Mouse (Mus musculus) midbrain, embryonic 13.5 days (tissue): ENCODE results near the gene Dock8. TPM values are rescaled to one million over a fixed set of nuclear protein-coding genes. Genes with fewer than 3 reads are reported as not detected.

Experiments used
- ATAC-seq: fragments of 200-750 bp; cut with Nextera tagmentation; 2 replicates; pipeline ENCODE4 v1.8.0; 2017; ENCODE audit warnings: mild to moderate bottlenecking, moderate TSS enrichment, moderate library complexity
- H3K27ac ChIP-seq: fragments of 300-500 bp; sonication (generic); 2 replicates; pipeline ENCODE4 v1.5.1; 2015; ENCODE audit warnings: inconsistent platforms, mild to moderate bottlenecking, moderate library complexity
- H3K27me3 ChIP-seq: fragments of 300-500 bp; sonication (generic); 2 replicates; pipeline ENCODE4 v1.6.1; 2015; ENCODE audit warnings: mild to moderate bottlenecking, inconsistent platforms
- H3K36me3 ChIP-seq: fragments of 300-500 bp; sonication (generic); 2 replicates; pipeline ENCODE4 v1.6.1; 2015; ENCODE audit warnings: mild to moderate bottlenecking, inconsistent platforms
- H3K4me1 ChIP-seq: fragments of 300-500 bp; sonication (generic); replicated peaks from 2 replicates; pipeline ENCODE4 v1.6.1; 2015; ENCODE audit warnings: inconsistent platforms
- H3K4me2 ChIP-seq: fragments of 300-500 bp; sonication (generic); replicated peaks from 2 replicates; pipeline ENCODE4 v1.6.1; 2015; ENCODE audit warnings: moderate library complexity, mild to moderate bottlenecking, inconsistent platforms
- H3K4me3 ChIP-seq: fragments of 300-500 bp; sonication (generic); replicated peaks from 2 replicates; pipeline ENCODE4 v1.5.1; 2015; ENCODE audit warnings: mild to moderate bottlenecking, inconsistent platforms
- H3K9ac ChIP-seq: fragments of 300-500 bp; sonication (generic); replicated peaks from 2 replicates; pipeline ENCODE4 v1.6.1; 2015; ENCODE audit warnings: mild to moderate bottlenecking, inconsistent platforms
- H3K9me3 ChIP-seq: fragments of 300-500 bp; sonication (generic); 2 replicates; pipeline ENCODE4 v1.6.1; 2016; ENCODE audit warnings: mild to moderate bottlenecking, inconsistent platforms
- WGBS: fragments of 180-500 bp; shearing (Covaris S2); methylation state at CpG from one replicate; pipeline ENCODE4 v1.1.7; 2015; 5-methylcytosine and 5-hydroxymethylcytosine counted together
- polyA plus RNA-seq: library from polyadenylated mRNA; unstranded; fragments of >200 nt; fragmentation: Nextera tagmentation; extraction: Ambion mirVana; gene quantifications from 2 replicates; pipeline ENCODE4 v1.2.1, GENCODE M21; 2015

Dock8 gene
- polyA plus RNA-seq, 1 experiment from 2014 or later, result 0.46 TPM

DNA sequence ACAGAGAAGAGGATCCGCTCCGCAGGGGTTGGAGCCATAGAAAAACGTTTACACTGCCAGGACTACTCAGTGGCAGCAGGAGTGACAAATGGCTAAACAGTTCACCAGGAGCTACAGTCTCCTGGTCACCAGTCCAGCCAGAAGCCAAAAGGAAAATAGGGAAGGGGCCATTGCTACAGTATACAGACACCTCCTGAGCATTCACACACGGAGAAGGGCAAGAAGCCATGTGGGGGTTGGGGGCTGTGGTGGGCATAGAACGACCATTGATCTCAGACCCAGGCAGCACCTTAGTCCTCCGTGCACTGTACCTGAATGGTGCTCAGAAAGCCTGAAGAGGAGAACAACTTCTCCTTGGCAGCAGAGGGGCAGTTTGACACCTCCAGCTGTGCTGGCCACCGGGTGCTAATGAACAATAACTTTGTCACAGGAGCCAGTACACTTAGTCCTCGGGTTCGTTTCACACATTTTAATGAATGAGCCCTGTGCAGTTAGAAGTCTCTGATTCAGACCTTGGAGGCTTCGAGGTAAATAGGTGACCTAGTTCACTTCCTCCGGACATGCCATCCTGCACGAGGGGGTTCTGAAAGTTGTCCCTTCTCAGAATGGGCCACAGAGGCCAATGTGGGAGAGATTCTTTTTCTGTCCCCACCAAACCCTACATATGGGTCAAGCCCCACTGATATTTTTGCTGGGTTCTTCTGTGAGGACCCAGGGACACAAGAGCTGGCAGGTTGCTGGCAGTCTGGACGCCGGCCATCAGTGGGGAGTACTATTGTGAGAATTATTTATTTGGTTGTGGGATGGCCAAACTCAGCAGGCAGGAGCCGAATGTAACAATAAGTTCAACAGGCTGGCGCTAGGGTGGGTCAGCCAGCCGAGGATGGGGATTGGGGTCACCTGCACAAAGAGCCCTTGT, 145.0 kb downstream of the Dock8 start:
- Histone ChIP-seq H3K4me2 (no peak overlapping the region), H3K27me3 (no peaks in the 10 kb centered on the region), H3K27ac (no peak overlapping the region), H3K9ac (no peak overlapping the region), H3K36me3 (no peaks in the 10 kb centered on the region), H3K4me3 (no peak overlapping the region), H3K9me3 (no peaks in the 10 kb centered on the region), H3K4me1 (no peaks in the 10 kb centered on the region)
- WGBS, result 61% methylated on average over 17 of the region's 17 CpGs
- no peak for ATAC-seq

DNA sequence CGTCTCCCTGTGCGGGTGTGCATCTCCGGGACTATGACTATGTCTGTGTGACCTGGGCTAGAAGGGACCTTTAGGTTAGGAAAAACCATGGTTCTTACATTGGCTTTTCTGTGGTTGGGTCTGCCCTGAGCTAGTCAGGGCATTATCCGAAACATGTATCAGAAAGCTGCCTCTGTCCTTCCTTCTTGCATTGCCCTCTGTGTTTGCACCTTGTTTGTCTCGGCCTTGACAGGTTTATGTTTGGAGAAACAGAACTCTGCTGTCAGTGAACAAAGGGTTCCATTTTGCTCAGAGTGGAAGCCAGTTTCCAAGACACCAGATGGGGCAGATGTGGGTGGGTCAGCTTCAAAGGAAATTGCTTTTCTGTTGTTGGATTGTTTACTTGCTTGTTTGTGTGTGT, 145.8 kb downstream of the Dock8 start:
- Histone ChIP-seq H3K27me3 (no peaks in the 10 kb centered on the region), H3K9me3 (no peaks in the 10 kb centered on the region), H3K4me2 (no peak overlapping the region), H3K9ac (no peak overlapping the region), H3K36me3 (no peaks in the 10 kb centered on the region), H3K4me3 (no peak overlapping the region), H3K4me1 (no peaks in the 10 kb centered on the region), H3K27ac (no peak overlapping the region)
- no peak for ATAC-seq
- 78% methylated on average over 5 of the region's 5 CpGs for WGBS

DNA sequence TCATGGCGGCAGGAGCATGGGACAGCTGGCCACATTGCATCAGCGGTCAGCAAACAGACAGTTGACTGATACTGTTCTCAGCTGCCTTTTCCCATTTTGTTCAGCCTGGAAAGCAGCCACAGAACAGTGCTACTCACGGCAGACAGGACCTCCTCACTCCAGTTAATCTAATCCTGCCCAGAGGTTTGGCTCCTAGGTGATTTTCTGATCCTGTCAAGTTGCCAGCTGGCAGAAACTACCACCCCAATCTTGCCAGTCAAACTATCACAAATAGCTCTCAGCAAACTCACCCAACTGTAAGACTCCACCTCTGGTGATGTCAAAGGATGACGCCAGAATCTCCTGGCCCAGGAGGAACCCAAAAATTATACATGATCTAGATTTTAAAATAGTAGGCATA, 146.8 kb downstream of the Dock8 start:
- no peak overlapping the region for H3K4me2 ChIP-seq
- H3K27me3 ChIP-seq, result no peaks in the 10 kb centered on the region
- H3K36me3 ChIP-seq, result no peaks in the 10 kb centered on the region
- no peak overlapping the region for H3K27ac ChIP-seq
- H3K4me1 ChIP-seq, result no peaks in the 10 kb centered on the region
- no peaks in the 10 kb centered on the region for H3K9me3 ChIP-seq
- ATAC-seq, result no peak
- H3K9ac ChIP-seq, result no peak overlapping the region
- no peak overlapping the region for H3K4me3 ChIP-seq
- WGBS, result 80% methylated on average over 4 of the region's 4 CpGs

DNA sequence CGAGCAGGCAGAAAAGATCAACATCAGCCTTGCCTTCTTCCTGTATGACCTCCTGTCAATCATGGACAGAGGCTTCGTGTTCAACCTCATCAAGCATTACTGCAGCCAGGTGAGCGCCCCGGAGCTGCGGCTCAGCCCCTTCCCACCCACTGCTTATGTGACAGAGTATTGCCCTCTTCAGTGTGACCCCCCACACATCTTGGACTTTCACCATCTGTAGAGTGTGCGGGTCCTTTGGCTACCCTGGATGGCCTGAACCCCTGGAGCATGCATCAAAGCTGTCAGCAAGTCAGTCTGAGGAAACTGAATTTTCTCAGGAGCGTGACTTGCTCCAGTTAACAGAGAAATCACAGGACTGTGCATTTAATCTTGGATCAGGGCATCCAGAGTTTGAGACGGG, 150.5 kb downstream of the Dock8 start:
- Histone ChIP-seq H3K27me3 (no peaks in the 10 kb centered on the region), H3K4me1 (peaks cover 8% of the 10 kb centered on the region), H3K9me3 (no peaks in the 10 kb centered on the region), H3K4me3 (no peak overlapping the region), H3K27ac (no peak overlapping the region), H3K4me2 (no peak overlapping the region), H3K36me3 (no peaks in the 10 kb centered on the region), H3K9ac (no peak overlapping the region)
- ATAC-seq, result no peak
- WGBS, result 67% methylated on average over 8 of the region's 8 CpGs

DNA sequence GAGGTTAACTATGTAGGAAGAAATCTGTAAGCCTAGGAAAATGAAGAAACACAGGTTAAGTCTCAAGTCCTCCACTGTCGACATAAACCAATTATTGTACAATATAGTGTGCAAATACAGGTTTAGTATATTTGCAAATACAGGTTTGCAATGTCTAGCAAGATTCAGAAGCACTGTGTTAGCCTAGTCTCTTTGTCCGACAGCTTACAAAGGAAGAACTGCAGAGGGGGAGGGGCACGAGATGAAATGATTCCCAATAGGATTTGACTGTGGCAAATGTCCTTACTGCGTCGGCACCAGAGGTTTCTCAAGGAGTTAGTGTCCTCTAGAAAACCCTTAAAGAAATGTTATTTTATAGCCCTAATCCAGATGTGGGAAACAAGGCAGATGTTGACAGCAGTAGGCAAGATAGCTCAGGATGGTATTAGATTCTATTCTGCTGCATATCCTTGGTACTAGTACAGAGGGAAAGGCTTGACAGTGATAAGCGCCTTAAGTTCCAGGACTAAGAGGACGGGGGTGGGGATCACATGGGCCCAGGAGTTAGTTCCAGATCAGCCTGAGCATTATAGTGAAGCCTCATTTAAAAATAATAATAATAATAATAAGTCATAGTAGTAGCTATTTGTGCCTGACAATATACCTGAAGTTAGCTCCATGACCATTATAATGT, 155.3 kb downstream of the Dock8 start:
- no peaks in the 10 kb centered on the region for H3K9me3 ChIP-seq
- peaks cover 8% of the 10 kb centered on the region for H3K4me1 ChIP-seq
- WGBS, result 41% methylated on average over 7 of the region's 7 CpGs
- ATAC-seq, result 0 out of 2 replicates have a peak, but pooled peaks have one; percentile 55
- no peak overlapping the region for H3K27ac ChIP-seq
- no peaks in the 10 kb centered on the region for H3K27me3 ChIP-seq
- no peak overlapping the region for H3K4me3 ChIP-seq
- H3K9ac ChIP-seq, result no peak overlapping the region
- no peak overlapping the region for H3K4me2 ChIP-seq
- no peaks in the 10 kb centered on the region for H3K36me3 ChIP-seq

DNA sequence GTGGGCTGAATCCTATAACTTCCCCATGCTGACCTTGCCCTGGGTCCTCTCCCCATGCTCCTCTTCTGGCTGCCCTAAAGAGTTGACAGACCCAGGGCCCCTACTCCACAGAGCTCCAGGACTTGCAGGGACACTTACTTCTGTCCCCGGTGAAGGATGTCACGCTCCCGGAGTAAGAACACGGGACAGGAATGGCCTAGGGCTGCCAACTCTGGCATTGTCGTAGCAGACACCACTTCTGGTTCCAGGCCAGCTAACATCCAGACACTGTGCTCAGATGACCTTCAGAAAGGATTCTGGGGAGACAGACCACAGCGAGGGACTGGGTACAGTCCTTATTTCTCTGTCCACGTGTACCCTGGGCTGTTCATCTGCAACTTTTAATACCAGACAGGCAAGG, 155.9 kb downstream of the Dock8 start:
- no peaks in the 10 kb centered on the region for H3K36me3 ChIP-seq
- no peak for ATAC-seq
- 87% methylated on average over 7 of the region's 7 CpGs for WGBS

DNA sequence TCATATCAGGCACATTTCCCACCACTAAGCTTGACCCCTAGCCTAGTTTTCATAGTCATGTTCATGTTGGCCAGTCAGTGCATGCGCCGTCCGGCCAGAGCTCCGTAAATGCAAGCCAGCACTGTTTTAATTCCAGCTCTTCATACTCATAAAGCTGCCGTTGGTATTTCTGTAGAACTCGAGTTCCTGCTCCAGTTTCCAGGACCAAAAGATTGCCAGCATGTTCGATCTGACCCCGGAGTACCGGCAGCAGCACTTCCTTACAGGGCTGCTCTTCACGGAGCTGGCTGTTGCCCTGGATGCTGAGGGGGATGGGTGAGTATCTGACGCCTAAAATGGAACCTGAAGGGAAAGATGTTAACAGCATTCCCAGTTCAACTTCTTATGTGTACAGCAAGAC, 156.4 kb downstream of the Dock8 start:
- H3K4me2 ChIP-seq, result no peak overlapping the region
- no peak for ATAC-seq
- H3K27me3 ChIP-seq, result no peaks in the 10 kb centered on the region
- H3K4me1 ChIP-seq, result peaks cover 8% of the 10 kb centered on the region
- no peaks in the 10 kb centered on the region for H3K36me3 ChIP-seq
- no peak overlapping the region for H3K27ac ChIP-seq
- no peak overlapping the region for H3K9ac ChIP-seq
- no peak overlapping the region for H3K4me3 ChIP-seq
- H3K9me3 ChIP-seq, result no peaks in the 10 kb centered on the region
- WGBS, result 80% methylated on average over 11 of the region's 11 CpGs

More for the DNA sequence above, 155.9 kb downstream of the Dock8 start:
- no peak overlapping the region for H3K9ac ChIP-seq
- H3K27me3 ChIP-seq, result no peaks in the 10 kb centered on the region
- H3K27ac ChIP-seq, result no peak overlapping the region
- no peak overlapping the region for H3K4me3 ChIP-seq
- H3K4me1 ChIP-seq, result peaks cover 8% of the 10 kb centered on the region
- H3K9me3 ChIP-seq, result no peaks in the 10 kb centered on the region
- H3K4me2 ChIP-seq, result no peak overlapping the region

DNA sequence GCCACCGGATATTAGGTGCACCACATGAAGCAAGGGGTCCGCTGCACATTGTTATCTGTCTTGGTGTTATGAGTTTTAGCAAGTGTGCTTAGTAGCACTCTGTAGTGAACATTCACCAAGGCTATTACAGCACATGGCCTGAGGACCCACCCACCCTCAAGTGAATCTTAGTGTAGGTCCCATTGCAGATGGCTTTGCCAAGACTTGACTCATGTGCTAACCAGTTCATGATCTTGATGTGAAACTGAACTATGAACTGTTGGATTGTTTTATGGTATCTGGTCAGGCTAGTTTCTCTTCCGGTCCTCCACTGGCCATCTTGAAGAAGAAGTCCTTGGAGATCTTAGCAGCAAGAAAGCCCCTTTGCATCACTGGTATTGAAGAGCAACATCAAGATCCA, 162.9 kb downstream of the Dock8 start:
- no peak overlapping the region for H3K9ac ChIP-seq
- H3K4me3 ChIP-seq, result no peak overlapping the region
- H3K27ac ChIP-seq, result no peak overlapping the region
- H3K36me3 ChIP-seq, result no peaks in the 10 kb centered on the region
- WGBS, result 88% methylated on average over 3 of the region's 3 CpGs
- no peak overlapping the region for H3K4me2 ChIP-seq
- ATAC-seq, result no peak
- no peaks in the 10 kb centered on the region for H3K9me3 ChIP-seq
- H3K4me1 ChIP-seq, result no peaks in the 10 kb centered on the region; the same call in 1 of the 2 replicates
- 0 out of 2 replicates have a peak, but pooled peaks cover 7% of the 10 kb centered on the region for H3K27me3 ChIP-seq

DNA sequence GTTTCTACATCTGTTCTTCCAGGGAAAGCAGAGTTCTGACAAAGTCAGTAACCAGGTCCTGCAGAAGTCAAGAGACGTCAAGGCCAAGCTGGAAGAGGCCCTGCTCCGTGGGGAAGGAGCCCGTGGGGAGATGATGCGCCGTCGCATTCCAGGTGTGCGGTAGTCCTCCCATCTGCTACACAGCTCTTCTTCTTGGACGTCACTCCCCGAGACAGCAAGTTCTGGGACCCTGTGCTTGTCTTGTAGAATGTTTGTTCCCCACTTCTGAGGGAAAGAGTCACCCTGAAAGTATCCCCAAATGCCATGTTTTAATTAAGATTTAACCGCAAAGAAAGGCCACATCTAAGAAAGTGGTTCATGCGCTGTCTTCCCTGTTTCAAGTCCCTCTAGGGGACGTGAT, 164.1 kb downstream of the Dock8 start:
- WGBS, result 91% methylated on average over 12 of the region's 12 CpGs
- Histone ChIP-seq H3K9me3 (no peaks in the 10 kb centered on the region), H3K4me1 (no peaks in the 10 kb centered on the region; the same call in 1 of the 2 replicates), H3K4me2 (no peak overlapping the region), H3K4me3 (no peak overlapping the region), H3K27me3 (0 out of 2 replicates have a peak, but pooled peaks cover 7% of the 10 kb centered on the region), H3K9ac (no peak overlapping the region), H3K36me3 (no peaks in the 10 kb centered on the region), H3K27ac (no peak overlapping the region)
- no peak for ATAC-seq

DNA sequence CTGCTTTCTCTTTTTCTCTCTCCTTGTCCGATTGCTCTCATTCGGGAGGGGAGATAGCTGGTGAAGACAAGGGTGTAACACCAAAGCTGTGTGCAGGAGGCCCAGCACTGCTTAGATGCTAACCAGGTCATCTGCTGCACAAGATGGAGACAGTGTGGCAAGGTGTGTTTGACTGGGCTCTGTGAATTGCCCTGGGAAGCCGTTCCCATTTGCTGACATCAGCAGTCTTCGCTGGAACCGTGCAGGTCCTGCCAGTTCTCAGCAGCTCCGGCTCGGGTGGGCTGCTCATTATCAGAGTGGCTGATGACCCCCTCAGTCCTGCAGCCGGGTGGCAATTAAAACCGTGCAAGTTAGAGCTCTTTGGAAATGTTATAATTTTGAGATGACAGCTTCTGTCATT, 167.1 kb downstream of the Dock8 start:
- Histone ChIP-seq H3K9ac (no peak overlapping the region), H3K4me2 (no peak overlapping the region), H3K4me1 (no peaks in the 10 kb centered on the region; the same call in 1 of the 2 replicates), H3K4me3 (no peak overlapping the region), H3K27me3 (0 out of 2 replicates have a peak, but pooled peaks cover 7% of the 10 kb centered on the region), H3K36me3 (no peaks in the 10 kb centered on the region), H3K9me3 (no peaks in the 10 kb centered on the region), H3K27ac (no peak overlapping the region)
- ATAC-seq, result no peak
- 81% methylated on average over 9 of the region's 9 CpGs for WGBS

DNA sequence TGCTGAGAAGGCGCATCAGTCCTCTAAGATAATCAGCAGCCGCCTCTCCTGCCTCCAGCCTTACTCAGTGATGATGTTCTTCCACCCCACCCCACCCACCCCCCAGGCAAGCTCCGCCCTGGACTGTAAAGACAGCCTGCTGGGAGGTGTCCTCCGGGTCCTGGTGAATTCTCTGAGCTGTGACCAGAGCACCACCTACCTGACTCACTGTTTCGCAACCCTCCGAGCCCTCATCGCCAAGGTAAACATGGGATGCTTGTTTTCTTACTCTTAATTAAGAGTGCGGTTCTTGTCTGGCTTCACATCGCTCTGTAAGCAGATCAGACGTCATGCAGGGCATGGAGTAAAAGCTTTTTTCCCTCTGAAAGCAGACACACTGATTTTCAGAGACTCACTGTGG, 172.1 kb downstream of the Dock8 start:
- H3K27ac ChIP-seq, result no peak overlapping the region
- H3K4me3 ChIP-seq, result no peak overlapping the region
- no peaks in the 10 kb centered on the region for H3K36me3 ChIP-seq
- 50% methylated on average over 10 of the region's 10 CpGs for WGBS
- no peak for ATAC-seq
- no peaks in the 10 kb centered on the region for H3K4me1 ChIP-seq
- no peak overlapping the region for H3K9ac ChIP-seq
- H3K9me3 ChIP-seq, result no peaks in the 10 kb centered on the region
- no peak overlapping the region for H3K4me2 ChIP-seq
- no peaks in the 10 kb centered on the region for H3K27me3 ChIP-seq

DNA sequence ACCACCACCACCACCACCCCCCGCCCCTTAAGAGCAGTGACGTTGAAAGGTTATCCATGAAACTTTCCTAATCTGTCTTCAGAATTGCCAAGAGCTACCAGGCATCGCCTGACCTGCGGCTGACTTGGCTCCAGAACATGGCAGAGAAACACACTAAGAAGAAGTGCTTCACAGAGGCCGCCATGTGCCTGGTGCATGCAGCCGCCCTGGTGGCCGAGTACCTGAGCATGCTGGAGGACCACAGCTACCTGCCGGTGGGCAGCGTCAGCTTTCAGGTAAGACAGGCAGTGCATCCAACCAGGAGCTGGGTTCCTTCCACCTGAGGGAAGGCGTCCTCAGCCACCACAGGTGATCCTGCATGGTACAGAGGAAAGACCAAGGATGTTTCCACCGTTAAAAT, 177.4 kb downstream of the Dock8 start:
- Histone ChIP-seq H3K4me2 (no peak overlapping the region), H3K4me3 (no peak overlapping the region), H3K27me3 (no peaks in the 10 kb centered on the region), H3K36me3 (no peaks in the 10 kb centered on the region), H3K9me3 (no peaks in the 10 kb centered on the region), H3K4me1 (no peaks in the 10 kb centered on the region), H3K27ac (no peak overlapping the region), H3K9ac (no peak overlapping the region)
- no peak for ATAC-seq
- 96% methylated on average over 11 of the region's 11 CpGs for WGBS
